Mouse (Mus musculus) C2C12 (cell line): Measurements from ENCODE around the gene Cdr2.
"Not testable (repeated sequence)": the region's sequence is repeated elsewhere in the genome, so short reads cannot be mapped to it uniquely, and the experiment has no call there.

Source experiments
- CTCF ChIP-seq: IDR thresholded peaks from one replicate; pipeline ENCODE4 v1.5.1; 2011; ENCODE audit not compliant: control insufficient read depth, insufficient read depth, insufficient read length
- FOSL1 ChIP-seq: IDR thresholded peaks from one replicate; pipeline ENCODE4 v1.8.0; 2011; ENCODE audit warnings: mild to moderate bottlenecking, low read length; ENCODE audit not compliant: poor library complexity, insufficient read depth, severe bottlenecking
- MAX ChIP-seq: IDR thresholded peaks from one replicate; pipeline ENCODE4 v1.6.1; 2011; ENCODE audit warnings: mild to moderate bottlenecking, control low read depth
- MYOD1 ChIP-seq: IDR thresholded peaks from one replicate; pipeline ENCODE4 v1.6.1; 2011; ENCODE audit warnings: low read depth; ENCODE audit not compliant: control insufficient read depth, insufficient read length
- MYOG ChIP-seq: IDR thresholded peaks from one replicate; pipeline ENCODE4 v1.6.1; 2011; ENCODE audit not compliant: control insufficient read depth, insufficient read length; ENCODE audit errors: extremely low read depth
- USF1 ChIP-seq: IDR thresholded peaks from one replicate; pipeline ENCODE4 v1.6.1; 2011; ENCODE audit warnings: low read depth, mild to moderate bottlenecking, control low read depth, moderate library complexity

DNA sequence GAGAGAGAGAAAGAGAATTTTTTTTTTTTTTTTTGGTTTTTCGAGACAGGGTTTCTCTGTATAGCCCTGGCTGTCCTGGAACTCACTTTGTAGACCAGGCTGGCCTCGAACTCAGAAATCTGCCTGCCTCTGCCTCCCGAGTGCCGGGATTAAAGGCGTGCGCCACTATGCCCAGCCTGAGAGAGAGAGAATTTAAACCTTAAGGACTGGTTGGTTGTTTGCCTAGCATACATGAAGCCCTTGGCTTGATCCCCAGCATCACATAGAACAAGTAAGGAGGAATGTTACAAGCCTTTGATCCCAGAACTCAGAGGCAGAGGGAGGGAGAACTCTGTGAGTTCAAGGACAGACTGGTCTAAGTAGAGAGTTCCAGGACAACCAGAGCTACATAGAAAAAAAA is 70.8 kb downstream of the Cdr2 start:
- not testable (repeated sequence) for TF ChIP-seq CTCF, MAX, USF1, MYOG, MYOD1, FOSL1
